Mouse (Mus musculus): ENCODE results near the gene Fbxo31.
"Not testable (repeated sequence)": the region's sequence is repeated elsewhere in the genome, so short reads cannot be mapped to it uniquely, and the experiment has no call there.

Fbxo31 gene

GRCm38 (mm10) chr8:121578676-121579451, at the start of gene Fbxo31:
Gene Fbxo31, minus strand, starts transcription at chr8:121578806.
- DNase-seq (ENCODE audit: low spot score): peak; percentile 93

GRCm38 (mm10) chr8:121623043-121623442, 44.4 kb upstream of the Fbxo31 start:
- no peak for DNase-seq (ENCODE audit: low spot score)

GRCm38 (mm10) chr8:121621879-121622278, 43.3 kb upstream of the Fbxo31 start:
- DNase-seq (ENCODE audit: low spot score): no peak

GRCm38 (mm10) chr8:121620801-121621516, 42.4 kb upstream of the Fbxo31 start:
- DNase-seq (ENCODE audit: low spot score): no peak

DNA sequence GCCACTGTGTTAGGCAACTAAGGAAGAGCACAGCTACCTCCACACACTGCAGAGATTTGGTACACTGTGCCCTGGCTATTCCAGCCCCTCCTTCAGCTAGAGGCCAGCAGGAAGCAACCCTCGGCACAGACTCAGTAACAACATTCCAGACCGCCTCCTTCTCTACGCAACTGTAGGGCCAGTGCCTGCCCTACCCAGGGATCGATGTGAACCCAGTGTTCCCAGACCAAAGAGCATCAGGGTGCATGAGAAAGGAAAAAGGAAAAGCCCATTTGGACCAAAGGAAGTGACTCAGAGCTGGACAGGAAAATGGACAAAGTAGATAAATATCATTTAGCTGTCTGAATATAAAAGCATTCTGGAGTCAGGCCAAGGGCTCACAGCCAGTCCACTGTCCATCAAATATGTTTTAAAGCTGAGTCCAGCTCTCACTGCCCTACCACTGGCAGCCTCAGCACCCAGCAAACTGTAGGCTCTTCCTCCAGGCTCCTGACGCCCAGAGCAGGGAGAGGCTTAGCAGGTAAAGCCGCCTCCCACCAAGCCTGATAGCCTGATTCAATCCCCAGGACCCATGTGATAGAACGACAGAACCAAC, 40.9 kb upstream of the Fbxo31 start:
- DNase-seq (ENCODE audit: low spot score): no peak

DNA sequence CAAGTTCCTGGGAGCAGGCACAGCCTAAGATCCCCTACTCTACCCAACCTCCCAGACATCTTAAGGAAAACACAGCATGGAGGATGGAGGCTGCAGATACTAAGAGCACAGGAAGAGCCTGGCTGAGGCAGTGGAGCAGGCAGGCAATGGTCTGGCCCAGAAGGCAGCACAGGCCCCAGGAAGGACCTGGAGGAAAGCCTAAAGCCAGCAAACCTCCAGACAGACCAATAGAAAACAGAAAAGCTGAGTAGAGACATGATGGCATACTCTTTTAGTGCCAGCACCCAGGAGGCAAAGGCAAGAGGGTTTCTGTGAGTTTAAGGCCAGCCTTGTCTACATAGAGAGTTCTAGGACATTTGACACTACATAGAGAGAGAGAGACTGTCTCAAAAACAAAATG, 34.8 kb upstream of the Fbxo31 start:
- no peak for DNase-seq (ENCODE audit: low spot score)

GRCm38 (mm10) chr8:121609916-121610315, 31.3 kb upstream of the Fbxo31 start:
- DNase-seq (ENCODE audit: low spot score): no peak

- no peak for DNase-seq (ENCODE audit: low spot score)
Measured at GRCm38 (mm10) chr8:121609251-121609650, 30.6 kb upstream of the Fbxo31 start.

GRCm38 (mm10) chr8:121607661-121608060, 29.1 kb upstream of the Fbxo31 start:
- DNase-seq (ENCODE audit: low spot score): no peak

DNA sequence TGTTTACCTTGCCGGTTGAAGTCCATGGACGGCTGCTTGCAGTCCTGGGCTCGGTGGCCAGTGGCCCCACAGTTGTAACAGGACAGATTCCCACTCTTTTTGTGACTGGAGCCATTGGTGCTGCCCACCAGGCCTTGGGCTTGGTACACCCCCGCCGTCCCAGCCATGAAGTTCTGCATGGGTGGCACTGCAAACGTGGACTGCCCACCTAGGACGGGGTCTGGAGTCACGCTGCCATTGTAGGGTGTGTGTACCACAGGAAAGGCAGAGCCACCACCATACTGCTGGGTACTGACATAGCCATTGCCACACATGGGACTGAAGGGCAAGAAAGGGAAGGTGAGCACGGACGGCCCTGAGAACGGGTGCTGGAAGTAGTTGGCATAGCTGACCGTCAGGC, 25.2 kb upstream of the Fbxo31 start:
- no peak for DNase-seq (ENCODE audit: low spot score)

- DNase-seq (ENCODE audit: low spot score): peak; percentile 84
Measured at GRCm38 (mm10) chr8:121602860-121603259, 24.3 kb upstream of the Fbxo31 start.

DNA sequence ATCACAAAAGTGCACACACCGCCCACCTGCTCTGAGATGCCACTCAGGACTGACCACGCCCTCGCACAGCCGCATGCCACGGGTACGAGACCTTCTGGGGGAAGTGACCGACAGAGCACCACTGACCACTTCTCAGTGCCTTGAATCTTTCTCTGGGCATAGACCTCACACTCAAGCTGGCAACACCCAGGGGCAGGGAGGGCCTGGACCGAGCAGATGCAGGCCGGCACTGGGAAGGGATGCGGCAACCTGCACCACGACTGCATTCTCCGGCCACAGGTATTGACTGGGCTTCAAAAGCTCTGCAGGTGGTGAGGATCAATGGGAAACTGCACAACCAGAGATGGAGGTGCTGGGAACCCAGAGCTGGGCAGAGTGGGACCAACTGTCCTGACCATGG, 23.8 kb upstream of the Fbxo31 start:
- DNase-seq (ENCODE audit: low spot score): no peak

DNA sequence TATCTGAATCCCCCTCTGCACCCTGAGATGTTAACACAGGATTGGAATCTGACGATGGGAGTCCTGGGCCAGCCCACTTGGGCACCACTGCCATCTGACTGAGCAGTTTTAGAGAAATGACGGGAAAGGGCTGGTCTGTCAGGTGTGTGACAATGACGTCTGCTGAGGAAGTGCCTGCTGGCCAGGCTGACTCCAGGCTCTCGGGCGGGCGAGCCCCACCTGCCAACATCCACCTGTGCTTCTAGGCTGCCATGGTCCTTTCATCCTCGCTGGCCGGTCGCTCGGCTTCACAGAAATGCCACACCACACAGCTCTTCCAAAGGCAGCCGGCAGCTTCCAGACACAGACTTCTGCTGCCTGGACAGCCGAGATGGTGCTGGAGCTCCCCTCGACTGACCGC, 21.2 kb upstream of the Fbxo31 start:
- DNase-seq (ENCODE audit: low spot score): no peak

- peak; percentile 80 for DNase-seq (ENCODE audit: low spot score)
Measured at GRCm38 (mm10) chr8:121598892-121599291, 20.3 kb upstream of the Fbxo31 start.

DNA sequence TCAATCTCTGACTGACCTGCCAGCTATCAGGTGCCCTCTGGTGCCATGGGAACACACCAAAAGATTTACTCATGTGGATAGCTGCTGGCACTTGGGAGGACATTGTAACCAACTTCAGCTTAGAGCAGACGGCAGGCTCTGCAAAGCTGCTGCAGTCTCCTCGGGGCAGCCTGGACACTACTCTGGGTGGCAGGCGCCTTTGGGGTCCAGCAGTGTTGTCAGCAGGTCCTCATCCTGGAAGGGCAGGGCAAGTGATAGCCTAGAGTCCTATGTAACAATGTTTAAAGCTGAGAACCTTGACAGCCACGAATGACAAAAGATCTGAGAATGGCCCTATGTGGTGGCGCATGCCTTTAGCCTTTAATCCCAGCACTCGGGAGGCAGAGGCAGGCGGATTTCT, 19.6 kb upstream of the Fbxo31 start:
- no peak for DNase-seq (ENCODE audit: low spot score)

GRCm38 (mm10) chr8:121597492-121597891, 18.9 kb upstream of the Fbxo31 start:
- DNase-seq (ENCODE audit: low spot score): not testable (repeated sequence)

GRCm38 (mm10) chr8:121593983-121594382, 15.4 kb upstream of the Fbxo31 start:
- no peak for DNase-seq (ENCODE audit: low spot score)

- no peak for DNase-seq (ENCODE audit: low spot score)
Measured at GRCm38 (mm10) chr8:121593293-121593692, 14.7 kb upstream of the Fbxo31 start.

DNA sequence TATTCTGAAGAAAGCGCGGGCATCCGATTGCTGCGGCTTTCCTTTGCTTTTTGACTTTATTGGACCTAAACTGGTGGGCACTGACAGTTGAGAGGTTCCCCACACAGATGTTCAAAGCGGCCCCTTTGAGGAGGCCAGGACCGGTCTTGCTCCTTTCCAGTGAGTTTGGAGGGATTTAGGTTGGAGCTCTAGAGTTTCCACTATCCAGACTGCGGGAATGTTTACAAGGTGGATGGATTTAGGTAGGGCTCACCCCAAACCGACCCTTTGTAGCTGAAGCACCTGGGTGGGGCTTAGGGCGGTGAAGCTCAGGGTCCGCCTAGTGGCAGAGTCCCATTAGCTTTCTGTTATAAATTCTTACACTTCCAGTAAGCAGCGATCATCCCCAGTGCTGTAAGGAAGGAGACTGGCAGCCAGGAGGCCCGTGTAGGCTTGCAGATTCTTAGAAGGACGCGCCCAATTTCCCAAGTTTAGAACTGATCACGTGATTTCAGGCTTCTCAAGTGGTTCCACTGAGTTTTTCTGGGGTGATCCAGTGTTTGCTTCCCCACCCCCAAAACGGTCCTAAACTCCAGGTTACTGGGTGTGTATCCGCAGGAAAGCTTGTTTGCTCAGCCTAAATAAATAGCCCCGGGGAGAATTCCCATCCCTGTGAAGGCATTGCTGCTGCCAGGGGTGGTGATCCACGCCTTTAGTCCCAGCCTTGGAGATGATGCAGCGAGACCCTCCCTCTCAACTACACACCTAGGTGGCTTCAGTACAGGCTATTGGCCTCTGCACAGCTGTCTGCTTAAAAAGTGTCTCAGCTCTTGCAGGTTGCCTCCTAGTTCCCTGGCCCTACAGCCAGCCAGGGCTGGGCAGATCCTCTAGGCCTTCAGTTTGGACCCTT, 12.8 kb upstream of the Fbxo31 start:
- no peak for DNase-seq (ENCODE audit: low spot score)

- peak; percentile 97 for DNase-seq (ENCODE audit: low spot score)
Measured at GRCm38 (mm10) chr8:121590203-121591177, 11.9 kb upstream of the Fbxo31 start, which contains the start of gene Map1lc3b. Gene Map1lc3b, plus strand, starts transcription at chr8:121590361.

Data from layer of hippocampus, adult 11-12 months (tissue).